Mouse (Mus musculus) cerebellum, adult 11-12 months (tissue): ENCODE results near the gene Inpp5k.
"Not testable (repeated sequence)": the region's sequence is repeated elsewhere in the genome, so short reads cannot be mapped to it uniquely, and the experiment has no call there.

Experiments used
- DNase-seq: peaks from one replicate; pipeline ENCODE4 v3.0.0; 2022

Inpp5k gene

DNA sequence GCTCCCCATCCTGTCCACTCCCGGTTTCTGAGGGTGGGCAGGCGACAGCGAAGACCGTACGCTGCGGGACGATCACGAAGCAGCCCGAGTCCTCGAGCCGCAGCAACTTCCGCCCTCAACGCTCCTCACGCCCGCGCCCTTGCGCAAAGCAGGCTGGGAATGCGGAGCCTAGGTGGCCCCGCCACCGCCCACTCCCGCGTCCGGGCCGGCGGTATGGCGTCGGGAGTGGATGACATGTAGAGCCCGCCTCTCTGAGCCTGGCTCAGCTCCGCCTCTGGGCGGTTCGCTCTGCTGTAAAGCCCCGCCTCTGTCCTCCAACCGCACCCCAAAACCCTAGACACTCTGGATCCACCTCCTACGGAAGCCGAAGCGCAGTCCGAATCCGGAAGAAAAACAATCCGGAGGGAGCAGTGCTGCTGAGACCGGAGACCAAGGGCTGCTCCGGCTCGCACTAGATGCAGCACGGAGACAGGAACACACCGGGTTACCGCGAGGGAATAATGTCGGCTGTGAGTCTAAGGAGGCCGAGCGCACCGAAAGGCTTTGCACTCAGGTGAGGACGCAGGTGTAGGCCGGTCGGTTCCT, at the start of gene Inpp5k:
Gene Inpp5k (plus strand): TSS at position 344 of the 585 bp plus-strand sequence.
- peak; percentile 98 for DNase-seq

DNA sequence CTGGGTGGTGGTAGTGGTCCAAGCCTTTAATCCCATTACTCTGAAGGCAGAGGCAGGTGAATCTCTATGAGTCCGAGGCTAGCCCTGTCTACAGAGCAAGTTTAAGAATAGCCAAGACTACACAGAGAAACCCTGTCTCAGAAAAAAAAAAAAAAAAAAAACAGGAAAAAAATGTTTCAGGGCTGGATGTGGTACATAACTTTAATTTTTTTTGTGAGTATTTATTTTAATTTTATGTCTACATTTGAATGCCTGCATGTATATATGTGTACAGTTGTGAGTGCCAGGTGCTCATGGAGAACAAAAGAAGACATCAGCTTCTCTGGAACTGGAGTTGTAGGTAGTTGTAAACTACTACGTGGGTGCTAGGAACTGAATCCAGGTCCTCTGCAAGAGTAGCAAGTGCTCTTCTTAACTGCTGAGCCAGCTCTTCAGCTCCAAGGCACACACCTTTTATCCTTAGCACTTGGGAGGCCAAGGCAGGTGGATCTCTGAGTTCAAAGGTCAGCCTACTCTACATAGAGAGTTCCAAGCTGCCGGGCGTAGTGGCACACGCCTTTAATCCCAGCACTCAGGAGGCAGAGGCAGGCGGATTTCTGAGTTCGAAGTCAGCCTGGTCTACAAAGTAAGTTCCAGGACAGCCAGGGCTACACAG, 49.2 kb upstream of the Inpp5k start:
- DNase-seq: no peak

DNA sequence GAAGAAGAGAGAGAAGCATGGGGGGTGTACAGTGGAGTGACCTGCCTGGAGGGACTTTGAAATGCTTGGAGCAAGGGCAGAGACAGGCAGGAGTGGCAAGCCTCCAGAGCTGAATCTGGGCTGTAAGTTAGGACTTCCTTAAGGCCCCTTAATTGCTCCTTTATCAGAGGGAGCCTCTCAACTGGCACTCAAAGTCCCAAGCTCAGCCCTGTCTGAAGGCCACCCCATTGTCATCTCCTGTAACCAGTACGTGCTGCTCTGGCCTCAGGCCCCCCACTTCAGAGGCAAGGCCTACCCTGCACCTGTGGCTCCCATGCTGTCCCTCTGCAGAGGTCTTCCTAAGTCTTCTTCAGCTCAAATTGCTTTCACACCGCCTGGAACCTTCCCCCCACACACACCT, 47.3 kb upstream of the Inpp5k start:
- DNase-seq: no peak

DNA sequence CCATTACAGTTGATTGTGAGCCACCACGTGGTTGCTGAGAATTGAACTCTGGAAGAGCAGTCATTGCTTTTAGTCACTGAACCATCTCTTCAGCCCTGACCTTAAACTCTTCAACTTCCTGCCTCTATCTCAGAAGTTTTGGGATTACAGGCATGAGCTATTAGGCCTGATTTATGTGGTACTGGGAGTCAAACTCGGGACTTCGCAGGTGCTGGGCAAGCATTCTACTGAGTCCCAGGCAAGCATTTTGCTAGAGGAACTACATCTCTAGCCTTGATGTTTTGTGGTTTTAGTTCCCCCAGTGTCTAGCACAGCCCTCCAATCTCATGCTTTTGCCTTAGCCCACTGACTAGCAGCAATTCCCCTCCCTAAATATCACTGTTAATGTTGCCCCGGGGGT, 45.7 kb upstream of the Inpp5k start:
- no peak for DNase-seq

DNA sequence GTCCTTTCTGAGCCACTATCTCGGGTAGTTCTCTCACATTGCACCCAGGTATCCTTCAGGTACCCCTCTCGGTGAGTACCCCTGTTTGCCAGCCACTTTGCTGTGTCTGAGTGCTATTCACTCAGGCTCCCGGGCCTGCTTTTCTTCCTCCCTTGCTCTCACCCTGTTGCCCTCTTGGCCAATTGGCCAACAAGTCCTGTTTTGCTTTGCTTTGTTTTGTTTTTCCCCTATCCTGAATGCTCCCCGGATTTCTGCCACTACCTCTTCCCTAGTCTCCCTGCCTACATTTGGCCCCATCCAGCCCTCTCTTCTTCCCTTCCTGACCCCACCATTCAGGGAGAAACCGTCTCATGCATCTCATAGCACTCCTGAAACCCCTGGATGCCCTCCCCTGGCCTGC, 44.8 kb upstream of the Inpp5k start:
- no peak for DNase-seq

DNA sequence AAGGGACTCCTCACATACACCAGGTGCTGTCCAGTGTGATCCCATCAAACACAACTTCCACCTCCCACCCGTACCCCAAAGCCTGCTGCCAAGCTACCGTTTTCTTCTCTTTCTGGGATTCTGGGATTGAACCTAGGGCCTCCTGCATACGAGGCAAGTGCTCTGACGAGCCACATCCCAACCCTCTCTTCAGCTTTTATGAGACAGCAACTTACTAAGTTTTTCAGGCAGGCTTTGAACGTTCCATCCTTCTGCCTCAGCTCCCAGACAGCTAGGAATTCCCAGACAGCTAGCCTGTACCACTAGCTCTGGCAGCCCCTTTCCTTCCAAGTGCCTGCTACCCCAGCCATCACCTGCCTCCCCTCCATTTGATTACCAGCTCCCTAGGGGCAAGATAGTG, 43.8 kb upstream of the Inpp5k start:
- peak; percentile 35 for DNase-seq

DNA sequence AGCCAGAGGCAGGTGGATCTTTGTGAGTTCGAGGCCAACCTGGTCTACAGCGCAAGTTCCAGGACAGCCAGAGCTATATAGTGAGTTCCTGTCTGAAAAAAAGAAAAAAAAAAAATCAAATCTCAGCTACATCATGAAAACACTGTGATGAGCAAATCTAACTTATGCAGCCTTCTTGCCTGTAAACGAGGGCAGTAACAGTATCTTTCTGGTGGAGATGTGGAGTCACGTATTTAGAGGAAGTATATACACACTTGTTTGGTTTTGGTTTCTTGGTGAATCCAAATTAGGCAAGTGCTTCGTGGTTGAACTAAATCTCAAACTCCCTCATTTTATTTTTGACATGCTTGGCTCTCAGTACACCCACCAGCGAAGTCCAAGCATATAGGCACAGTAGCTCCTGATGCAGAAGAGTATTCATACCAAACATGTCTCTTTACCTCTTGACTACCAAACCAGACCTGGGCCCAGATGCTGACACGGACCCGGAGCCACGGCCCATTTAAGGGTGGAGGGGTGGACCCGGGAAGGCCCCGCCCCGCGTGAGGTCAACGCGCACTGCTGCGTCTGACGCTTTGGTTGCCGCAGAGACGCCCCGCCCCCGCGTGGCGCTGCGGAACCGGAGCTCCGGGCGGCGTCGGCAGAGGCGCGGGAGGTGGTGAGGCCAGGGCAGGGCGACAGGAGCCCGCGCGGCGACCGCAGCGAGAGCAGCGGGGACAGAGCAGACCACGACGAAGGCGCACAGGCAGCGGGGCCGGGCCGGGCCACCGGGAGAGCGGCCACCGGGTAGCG, 43.1 kb upstream of the Inpp5k start, which contains the start of gene Pitpna:
Gene Pitpna (plus strand): TSS at position 605 of the 792 bp plus-strand sequence.
- DNase-seq: peak; percentile 95

DNA sequence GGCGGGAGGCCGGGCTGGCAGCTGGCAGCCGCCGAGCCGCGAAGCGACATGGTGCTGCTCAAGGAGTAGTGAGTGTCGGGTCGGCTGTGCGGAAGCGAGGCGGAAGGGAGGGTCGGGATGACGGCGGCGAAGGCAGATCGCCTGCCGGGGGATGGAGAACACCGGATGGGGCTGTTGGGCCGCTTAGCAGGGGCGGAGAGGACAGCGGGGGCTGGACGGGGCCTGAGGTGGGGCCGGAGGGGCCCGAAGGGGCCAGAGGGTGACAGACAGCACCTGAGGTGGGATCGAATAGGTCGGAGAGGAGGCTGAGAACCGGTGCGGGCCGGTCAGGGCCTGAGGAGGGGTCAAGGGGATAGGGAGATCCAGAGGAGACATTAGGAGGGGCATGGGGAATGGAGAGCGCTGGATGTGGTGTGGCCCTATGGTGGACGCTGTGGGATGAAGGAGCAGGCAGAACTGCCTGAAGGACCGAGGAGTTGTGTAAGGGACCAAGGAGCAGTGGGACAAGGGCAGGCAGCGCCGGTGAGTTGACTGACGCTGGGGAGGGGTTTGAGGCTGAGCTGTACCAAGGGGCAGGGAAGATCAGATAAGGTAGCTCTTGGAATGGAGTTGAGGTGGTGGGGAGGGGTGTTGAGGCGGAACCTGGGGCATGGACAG, 42.4 kb upstream of the Inpp5k start:
- DNase-seq: no peak

DNA sequence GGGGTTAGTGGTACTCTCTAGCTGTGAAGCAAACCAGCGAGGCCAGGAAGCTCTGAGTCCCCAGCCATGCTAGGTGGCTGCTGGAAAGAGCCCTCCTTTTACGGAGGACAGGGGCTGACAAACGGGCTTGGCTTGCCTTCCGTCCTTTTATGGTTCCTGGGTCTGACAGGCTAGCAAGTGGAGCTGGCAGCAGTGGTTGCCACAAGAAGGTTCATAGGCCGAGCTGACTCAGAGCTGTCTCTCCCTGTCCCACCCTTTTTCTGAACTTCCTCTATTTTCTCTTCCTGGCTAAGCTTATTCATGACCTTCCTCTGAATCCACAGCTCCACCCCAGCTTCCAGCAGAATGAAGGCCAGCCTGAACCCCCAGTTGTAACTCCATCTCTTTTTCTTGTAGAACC, 38.2 kb upstream of the Inpp5k start:
- no peak for DNase-seq

DNA sequence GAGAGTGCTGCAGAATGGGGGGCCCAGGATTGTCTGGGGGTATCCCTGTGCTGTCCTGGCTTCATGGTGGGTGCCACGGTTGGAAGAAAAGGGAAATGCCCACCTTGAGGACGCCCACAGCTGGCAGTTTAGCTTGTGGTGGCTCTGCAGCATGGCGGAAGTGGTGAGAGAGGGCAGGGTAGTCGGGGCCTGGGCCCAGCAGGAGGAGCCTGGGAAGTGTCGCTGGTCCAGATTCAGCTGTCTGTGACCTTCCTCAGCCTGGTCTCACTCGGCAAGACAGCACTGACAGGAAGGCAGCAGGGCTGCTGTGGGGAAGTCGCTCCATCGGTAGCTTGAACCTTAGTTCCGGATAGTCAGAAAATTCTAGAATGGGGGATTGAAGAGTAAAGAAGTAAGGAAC, 36.4 kb upstream of the Inpp5k start:
- DNase-seq: no peak

DNA sequence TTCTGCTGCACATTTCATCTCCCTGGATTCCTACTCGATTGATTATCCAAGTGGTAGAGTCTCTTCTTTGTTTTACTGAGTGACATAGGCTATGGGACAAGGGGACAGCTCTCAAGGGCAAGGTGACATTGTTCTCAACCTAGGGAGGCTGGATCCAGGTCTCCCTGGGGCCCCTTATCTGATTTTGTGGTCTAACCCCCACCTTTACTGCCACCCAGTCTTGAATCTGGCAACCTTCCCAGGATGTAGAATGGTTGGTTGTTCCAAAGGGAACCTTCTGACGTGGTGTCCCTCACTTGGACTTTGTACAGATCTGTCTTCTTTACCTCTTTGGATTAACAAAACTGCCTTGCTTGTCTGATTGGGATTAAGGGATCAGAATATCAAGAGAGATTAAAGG, 35.4 kb upstream of the Inpp5k start:
- no peak for DNase-seq

DNA sequence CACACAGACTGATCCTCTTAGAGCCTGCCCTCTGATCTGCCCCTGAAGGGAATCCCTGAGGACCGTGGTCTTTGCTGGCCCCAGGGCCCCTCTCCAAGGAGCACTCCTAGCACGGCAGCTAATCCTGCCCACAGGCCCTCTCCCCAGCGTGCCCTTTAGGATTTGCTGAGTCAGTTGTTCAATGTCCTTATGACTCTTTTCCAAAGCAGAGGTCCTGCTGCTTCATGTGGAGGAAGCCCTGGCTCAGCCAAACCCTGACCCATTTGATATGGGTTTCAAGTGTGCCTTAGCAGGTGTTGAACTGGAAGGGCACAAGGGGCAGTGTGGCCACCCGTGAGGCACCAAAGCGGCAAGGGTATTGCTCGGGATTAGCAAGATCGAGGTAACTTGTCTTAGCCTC, 35.0 kb upstream of the Inpp5k start:
- DNase-seq: no peak

DNA sequence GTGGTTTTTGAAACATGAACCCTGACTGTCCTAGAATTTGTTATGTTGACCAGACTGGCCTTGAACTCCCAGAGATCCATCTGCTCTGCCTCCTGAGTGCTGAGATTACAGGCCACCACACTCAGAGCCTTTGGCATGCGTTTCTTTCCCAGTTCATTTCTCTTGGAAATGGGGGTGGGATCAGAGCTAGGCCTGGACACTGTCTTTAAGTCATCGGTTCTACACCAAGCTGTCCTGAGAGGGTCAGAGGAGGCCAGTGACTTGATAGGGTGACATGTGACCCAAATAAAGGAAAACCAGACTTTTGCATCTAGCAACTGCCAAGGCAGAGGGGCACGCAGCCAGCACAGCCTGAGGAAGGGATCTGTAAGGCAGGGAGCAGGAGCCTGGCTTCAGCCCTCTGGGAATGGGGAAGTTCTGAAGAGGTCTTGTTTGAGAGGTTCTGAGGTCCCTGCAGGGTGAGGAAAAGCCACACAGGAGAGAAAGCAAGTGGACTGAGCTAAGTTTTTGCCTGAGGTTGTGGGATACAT, 34.0 kb upstream of the Inpp5k start:
- DNase-seq: peak; percentile 44

DNA sequence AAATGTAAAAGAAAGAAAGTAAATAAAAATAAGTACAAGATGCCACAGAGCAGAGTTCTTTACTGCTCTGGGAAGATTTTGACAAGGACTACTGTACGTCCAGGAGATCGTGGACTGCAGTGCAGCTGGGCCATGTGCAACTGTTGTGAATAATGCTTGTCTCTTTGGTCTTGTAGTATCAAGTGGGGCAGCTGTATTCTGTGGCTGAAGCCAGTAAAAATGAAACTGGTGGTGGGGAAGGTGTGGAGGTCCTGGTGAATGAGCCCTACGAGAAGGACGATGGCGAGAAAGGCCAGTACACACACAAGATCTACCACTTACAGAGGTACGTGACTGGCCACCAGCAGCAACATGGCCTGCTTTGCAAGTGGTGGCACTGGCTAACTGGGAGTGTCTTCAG, 32.8 kb upstream of the Inpp5k start:
- DNase-seq: no peak

DNA sequence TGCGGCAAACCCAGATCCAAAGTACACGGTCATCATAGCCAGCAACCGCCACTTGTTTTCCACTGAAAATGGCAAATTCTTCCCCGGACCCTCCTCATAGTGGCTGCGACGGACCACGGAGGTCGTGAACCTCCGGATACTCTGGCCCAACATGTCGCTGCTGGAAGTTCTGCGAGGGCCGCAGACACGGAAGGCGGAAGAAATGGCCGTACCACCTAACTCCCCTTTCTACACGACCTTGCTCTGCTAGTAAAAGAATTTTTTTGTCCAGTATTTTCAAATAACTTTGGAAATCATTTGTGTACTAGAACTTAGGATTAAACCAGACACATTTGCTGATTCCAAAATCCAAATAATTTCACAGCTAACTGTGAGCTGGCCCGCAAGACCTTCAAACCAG, 31.0 kb upstream of the Inpp5k start:
- not testable (repeated sequence) for DNase-seq

DNA sequence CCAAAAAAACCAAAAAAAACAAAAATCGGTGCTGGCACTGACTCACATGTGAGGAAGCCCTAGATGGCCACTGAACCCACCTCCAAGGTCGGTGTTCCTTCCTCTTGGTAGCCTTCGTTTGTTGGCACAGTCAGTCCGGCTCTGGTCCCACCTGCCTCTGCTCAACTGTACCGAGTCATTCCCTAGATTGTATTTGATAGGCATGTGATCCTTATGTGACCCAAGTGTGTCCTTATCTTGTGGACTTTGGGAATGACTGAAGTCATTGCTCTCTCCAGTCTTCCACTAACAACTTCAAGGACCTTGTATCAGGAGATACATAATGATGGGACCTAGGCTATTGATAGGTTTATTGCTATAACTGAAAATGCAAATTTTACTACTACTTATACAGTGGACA, 26.0 kb upstream of the Inpp5k start:
- no peak for DNase-seq

DNA sequence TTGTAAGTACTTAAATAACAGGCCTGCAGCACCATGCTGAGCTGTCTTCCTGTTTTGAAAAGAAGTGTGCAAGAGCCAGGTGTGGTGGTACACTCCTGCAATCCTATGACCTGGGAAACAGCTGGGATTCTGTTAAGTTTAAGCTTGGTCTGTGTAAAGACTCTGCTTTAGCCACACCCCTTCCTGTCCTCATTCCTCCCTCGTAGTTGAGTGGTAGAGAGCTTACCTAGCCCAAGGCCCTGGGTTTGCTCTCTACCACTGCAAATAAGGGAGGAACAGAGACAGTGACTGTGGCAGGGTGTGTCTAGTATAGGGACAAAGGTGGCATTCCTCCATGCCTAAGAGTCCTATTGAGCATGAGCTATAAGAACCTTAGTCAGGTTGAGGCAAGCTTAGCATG, 25.5 kb upstream of the Inpp5k start:
- DNase-seq: no peak

DNA sequence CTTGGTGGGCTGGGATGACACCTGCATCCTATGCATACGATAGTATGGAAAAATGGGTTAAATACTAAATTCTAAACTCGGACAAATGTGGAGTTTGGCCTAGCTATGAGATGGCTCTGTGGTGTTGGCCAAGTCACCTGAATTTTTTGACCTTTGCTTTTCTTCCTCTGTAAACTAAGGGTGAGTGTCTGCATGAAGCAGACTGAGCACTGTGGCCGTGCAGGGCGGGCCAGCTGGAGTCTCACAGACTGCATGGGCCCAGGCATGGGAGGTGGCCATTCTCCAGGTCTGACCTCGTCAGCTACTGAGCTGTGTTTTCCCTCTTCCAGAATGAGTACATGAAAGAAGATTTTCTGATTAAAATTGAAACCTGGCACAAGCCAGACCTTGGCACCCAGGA, 22.0 kb upstream of the Inpp5k start:
- DNase-seq: no peak

DNA sequence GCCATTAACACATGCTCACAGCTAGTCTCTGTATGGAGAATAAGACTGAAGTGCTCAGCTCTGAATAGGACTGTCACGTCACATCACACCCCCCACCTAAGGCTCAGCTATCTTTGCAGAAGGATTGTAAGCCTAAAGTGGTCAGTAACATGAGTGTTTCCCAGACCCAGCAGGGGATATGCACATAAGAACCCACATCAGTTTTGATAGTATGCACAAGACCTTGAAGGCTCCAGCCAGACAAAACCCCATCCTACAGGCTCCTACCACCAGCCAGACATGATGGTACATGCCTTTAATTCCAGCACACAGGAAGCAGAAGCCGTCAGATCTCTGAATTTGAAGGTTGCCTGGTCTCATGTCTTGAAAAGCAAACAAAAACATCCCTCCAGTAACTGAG, 20.8 kb upstream of the Inpp5k start:
- DNase-seq: no peak

DNA sequence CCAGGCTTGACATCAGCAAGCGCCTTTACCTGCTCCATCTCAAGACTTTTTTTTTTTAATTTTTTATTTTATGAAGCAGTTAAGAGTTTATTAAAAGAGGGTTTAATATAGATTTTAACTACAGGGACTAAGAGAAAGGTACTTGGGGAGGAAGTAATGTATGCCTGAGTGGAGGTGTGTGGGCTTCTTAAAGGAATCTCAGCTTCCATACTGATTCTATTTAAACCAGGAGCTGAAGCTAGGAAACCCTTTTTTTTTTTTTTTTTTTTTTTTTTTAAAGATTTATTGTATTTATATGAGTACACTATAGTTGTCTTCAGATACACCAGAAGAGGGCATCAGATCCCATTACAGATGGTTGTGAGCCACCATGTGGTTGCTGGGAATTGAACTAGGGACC, 16.0 kb upstream of the Inpp5k start:
- no peak for DNase-seq

DNA sequence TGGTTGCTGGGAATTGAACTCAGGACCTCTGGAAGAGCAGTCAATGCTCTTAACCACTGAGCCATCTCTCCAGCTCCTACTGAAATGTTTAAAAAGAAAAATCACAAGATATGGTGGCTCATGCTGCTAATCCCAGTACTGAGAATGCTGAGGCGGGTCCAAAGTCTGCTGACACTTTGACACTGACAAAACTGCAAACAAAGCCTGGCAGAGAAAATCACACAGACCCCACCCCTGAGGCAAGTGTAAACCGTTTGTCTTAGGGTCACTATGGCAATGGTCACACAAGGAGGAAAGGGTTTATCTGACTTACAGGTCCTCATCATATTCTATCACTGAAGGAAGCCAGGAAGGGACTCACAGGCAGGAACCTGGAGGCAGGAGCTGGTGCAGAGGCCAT, 15.2 kb upstream of the Inpp5k start:
- DNase-seq: no peak

DNA sequence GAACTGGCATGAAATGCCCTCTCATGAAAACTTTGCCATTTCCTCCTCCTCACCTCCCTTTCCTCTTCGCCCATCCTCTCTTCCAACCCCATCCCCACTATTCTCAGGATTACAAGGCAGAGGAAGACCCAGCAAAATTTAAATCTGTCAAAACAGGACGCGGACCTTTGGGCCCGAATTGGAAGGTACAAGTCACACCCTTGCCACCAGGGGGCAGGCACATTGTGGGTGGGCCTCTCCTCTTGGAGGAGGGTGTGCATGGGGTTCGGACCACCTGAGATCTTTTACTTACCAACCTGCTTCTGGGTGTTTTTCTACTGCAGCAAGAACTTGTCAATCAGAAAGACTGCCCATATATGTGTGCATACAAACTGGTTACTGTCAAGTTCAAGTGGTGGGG, 11.7 kb upstream of the Inpp5k start:
- DNase-seq: no peak

DNA sequence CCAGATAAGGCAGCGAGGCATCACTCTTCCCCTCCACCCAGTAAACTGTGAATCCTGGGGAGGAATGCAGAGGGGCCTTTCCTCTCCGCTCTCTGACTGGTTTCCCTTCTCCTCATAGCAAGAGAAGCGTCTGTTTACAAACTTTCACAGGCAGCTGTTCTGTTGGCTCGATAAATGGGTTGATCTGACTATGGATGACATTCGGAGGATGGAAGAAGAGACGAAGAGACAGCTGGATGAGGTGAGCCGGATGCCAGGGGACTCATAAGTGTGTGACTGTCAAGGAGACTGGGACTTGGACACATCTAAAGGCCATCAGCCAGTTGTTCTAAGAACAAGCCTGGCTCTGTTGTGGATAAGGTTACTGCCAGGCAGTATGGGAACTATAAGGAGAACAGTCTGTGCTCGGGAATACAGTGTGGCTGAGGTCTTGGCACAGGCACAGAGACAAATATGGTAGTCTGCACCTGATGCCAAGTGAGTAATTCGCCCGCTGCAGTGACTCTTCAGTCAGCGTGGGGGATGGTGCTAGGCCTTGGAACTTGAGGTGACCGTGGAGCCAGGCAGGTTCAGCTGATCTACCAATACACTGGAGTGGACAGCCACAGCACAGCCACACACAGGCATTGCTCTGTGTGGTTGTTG, 10.5 kb upstream of the Inpp5k start:
- peak; percentile 80 for DNase-seq
